Mouse (Mus musculus) thymus, postnatal 10 days (tissue): ENCODE results near the gene Syde2.

Source experiments
- DNase-seq, 2 experiments: peaks; one replicate each; pipeline ENCODE4 v3.0.0; 2021; ENCODE audit warnings: low spot score in 2 of 2

The Syde2 gene

GRCm38 (mm10) chr3:146053082-146053814 is 65.6 kb downstream of the Syde2 start:
- no peak for DNase-seq

- DNase-seq: no peak
Measured at GRCm38 (mm10) chr3:146053873-146054272, 66.2 kb downstream of the Syde2 start.

GRCm38 (mm10) chr3:146057131-146057530 is 69.5 kb downstream of the Syde2 start:
- peak in 1 of 2 experiments; percentile 2 for DNase-seq

- DNase-seq: peak; percentile 29 to 72
Measured at GRCm38 (mm10) chr3:146058263-146058662, 70.6 kb downstream of the Syde2 start.

GRCm38 (mm10) chr3:146059356-146059926 is 71.8 kb downstream of the Syde2 start:
- DNase-seq: peak in 1 of 2 experiments; percentile 2

GRCm38 (mm10) chr3:146063146-146063545 is 75.5 kb downstream of the Syde2 start:
- DNase-seq: peak; percentile 56 to 59

- no peak for DNase-seq
Measured at GRCm38 (mm10) chr3:146069276-146069675, 81.6 kb downstream of the Syde2 start.
